Mouse (Mus musculus) limb, embryonic 15.5 days (tissue): ENCODE data around the gene Ndufaf7. TPM values are rescaled to one million over a fixed set of nuclear protein-coding genes. Genes with fewer than 3 reads are reported as not detected.

Source experiments
- ATAC-seq: fragments of 200-750 bp; cut with Nextera tagmentation; 2 replicates; pipeline ENCODE4 v1.8.0; 2017; ENCODE audit warnings: low read depth, moderate TSS enrichment; ENCODE audit not compliant: insufficient number of reproducible peaks, low FRiP score, low TSS enrichment
- H3K27ac ChIP-seq: fragments of 300-500 bp; sonication (generic); 2 replicates; pipeline ENCODE4 v1.5.1; 2015; ENCODE audit warnings: moderate library complexity, mild to moderate bottlenecking, inconsistent platforms
- H3K27me3 ChIP-seq: fragments of 300-500 bp; sonication (generic); 2 replicates; pipeline ENCODE4 v1.6.1; 2015; ENCODE audit warnings: inconsistent platforms
- H3K36me3 ChIP-seq: fragments of 300-500 bp; sonication (generic); 2 replicates; pipeline ENCODE4 v1.6.1; 2015; ENCODE audit warnings: inconsistent platforms
- H3K4me1 ChIP-seq: fragments of 300-500 bp; sonication (generic); 2 replicates; pipeline ENCODE4 v1.6.1; 2015; ENCODE audit warnings: inconsistent platforms
- H3K4me2 ChIP-seq: fragments of 300-500 bp; sonication (generic); 2 replicates; pipeline ENCODE4 v1.6.1; 2015; ENCODE audit warnings: mild to moderate bottlenecking, inconsistent platforms
- H3K4me3 ChIP-seq: fragments of 300-500 bp; sonication (generic); 2 replicates; pipeline ENCODE4 v1.5.1; 2015; ENCODE audit warnings: mild to moderate bottlenecking, inconsistent platforms
- H3K9ac ChIP-seq: fragments of 300-500 bp; sonication (generic); 2 replicates; pipeline ENCODE4 v1.6.1; 2015; ENCODE audit warnings: inconsistent platforms
- H3K9me3 ChIP-seq: fragments of 300-500 bp; sonication (generic); 2 replicates; pipeline ENCODE4 v1.6.1; 2016; ENCODE audit warnings: inconsistent platforms
- WGBS: fragments of 180-500 bp; shearing (Covaris S2); methylation state at CpG from one replicate; pipeline ENCODE4 v1.1.7; 2015; 5-methylcytosine and 5-hydroxymethylcytosine counted together
- polyA plus RNA-seq: library from polyadenylated mRNA; unstranded; fragments of >200 nt; fragmentation: Nextera tagmentation; extraction: Ambion mirVana; gene quantifications from 2 replicates; pipeline ENCODE4 v1.2.1, GENCODE M21; 2015

Gene Ndufaf7
- polyA plus RNA-seq, 1 experiment from 2014 or later = 50.5 TPM

DNA sequence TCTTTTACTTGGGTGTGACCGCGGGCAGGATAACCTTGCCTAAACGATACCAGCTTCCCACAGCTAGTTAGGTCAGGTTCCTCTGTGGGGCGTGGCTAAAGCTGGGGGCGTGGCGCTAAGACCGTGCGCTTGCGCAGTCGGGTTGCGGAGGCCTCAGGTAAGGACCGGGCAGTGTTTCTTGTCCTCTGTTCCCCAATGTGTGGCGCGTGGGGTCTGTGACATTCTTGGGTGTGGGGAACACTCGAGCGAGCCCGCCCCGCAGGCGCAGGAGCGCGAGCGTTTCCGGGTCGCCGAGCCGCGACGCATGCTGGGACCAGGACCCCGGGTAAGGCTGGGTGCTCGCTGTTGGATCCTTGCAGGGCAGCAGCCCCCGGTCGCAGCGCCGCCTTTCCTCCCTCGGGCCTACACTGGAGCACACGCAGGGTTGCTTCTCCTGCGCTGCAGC, 20.5 kb upstream of the Ndufaf7 start, which contains the start of gene Cebpzos:
TSS of gene Cebpzos (plus strand) at position 132 of the 445 bp plus-strand sequence.
- Histone ChIP-seq H3K9me3 (no peaks in the 10 kb centered on the region), H3K9ac (peak within 1 kb of the TSS; percentile 69), H3K36me3 (peaks cover 27% of the 10 kb centered on the region), H3K4me2 (peak within 1 kb of the TSS; percentile 77), H3K4me3 (peak within 1 kb of the TSS; percentile 69), H3K4me1 (peaks cover 15% of the 10 kb centered on the region), H3K27me3 (no peaks in the 10 kb centered on the region), H3K27ac (peak within 1 kb of the TSS; percentile 90)
- WGBS = under 1% methylated on average over 37 of the region's 37 CpGs
- ATAC-seq = peak; percentile 89

DNA sequence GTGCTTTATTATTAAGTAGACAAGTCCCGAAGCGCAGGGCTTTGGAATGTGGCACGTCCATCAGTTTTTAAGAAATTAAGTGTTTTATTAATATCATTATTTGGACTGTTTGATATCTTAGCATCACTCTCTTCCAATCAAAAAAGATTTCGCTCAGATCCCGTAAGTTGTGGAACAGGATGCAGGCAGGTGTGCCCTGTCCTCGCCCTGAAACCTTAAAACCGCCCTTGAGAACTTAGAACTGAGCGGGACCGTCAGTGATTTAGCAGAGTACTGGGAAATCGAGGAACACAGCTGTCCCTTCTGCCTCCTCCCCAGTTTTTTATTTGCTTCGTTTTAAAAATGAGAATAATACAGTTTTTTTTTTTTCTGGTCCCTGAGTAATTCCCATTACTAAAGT, 20.0 kb upstream of the Ndufaf7 start:
- Histone ChIP-seq H3K4me3 (peak overlapping the region; percentile 69), H3K36me3 (peaks cover 32% of the 10 kb centered on the region), H3K9me3 (no peaks in the 10 kb centered on the region), H3K9ac (peak overlapping the region; percentile 69), H3K4me2 (peak overlapping the region; percentile 77), H3K27me3 (no peaks in the 10 kb centered on the region), H3K4me1 (peaks cover 15% of the 10 kb centered on the region), H3K27ac (peak overlapping the region; percentile 90)
- ATAC-seq = no peak
- WGBS = under 1% methylated on average over 11 of the region's 11 CpGs

GRCm38 (mm10) chr17:78917696-78918095, 19.2 kb upstream of the Ndufaf7 start:
- H3K4me1 ChIP-seq = peaks cover 15% of the 10 kb centered on the region
- H3K4me3 ChIP-seq = no peak overlapping the region
- H3K27ac ChIP-seq = 0 out of 2 replicates have a peak overlapping the region, but pooled peaks have one; percentile 7
- H3K36me3 ChIP-seq = peaks cover 39% of the 10 kb centered on the region
- ATAC-seq = no peak
- no peaks in the 10 kb centered on the region for H3K27me3 ChIP-seq
- WGBS = 44% methylated on average over 6 of the region's 6 CpGs
- peak overlapping the region; percentile 77; the same call in 1 of the 2 replicates for H3K4me2 ChIP-seq
- H3K9ac ChIP-seq = no peak overlapping the region
- H3K9me3 ChIP-seq = no peaks in the 10 kb centered on the region

DNA sequence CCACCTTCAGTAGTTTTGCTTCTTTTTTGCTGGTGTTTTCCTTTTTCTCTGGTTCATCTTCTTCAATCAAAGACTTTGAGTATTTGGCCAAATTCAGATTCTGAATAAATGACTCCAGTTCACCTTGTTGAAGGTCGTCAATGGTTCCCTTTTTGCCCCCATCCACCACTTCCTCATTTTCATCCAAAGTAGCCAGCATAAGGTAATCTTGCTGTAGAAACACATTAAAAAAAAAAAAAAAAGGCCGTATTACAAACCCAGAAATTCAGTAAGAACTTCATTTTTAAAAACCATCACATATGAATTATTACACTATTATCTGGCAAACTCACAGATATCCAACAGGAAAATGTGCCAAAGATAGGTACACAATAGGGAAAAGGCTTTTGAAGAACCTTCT, 1.1 kb upstream of the Ndufaf7 start:
- WGBS = 83% methylated on average over 2 of the region's 2 CpGs
- Histone ChIP-seq H3K27ac (no peak overlapping the region), H3K27me3 (no peaks in the 10 kb centered on the region), H3K4me2 (peak overlapping the region; percentile 71), H3K9ac (no peak overlapping the region), H3K36me3 (peaks cover 51% of the 10 kb centered on the region), H3K4me3 (peak overlapping the region; percentile 93), H3K4me1 (peaks cover 20% of the 10 kb centered on the region; the same call in 1 of the 2 replicates), H3K9me3 (no peaks in the 10 kb centered on the region)
- ATAC-seq = no peak

GRCm38 (mm10) chr17:78937229-78937853, 405 bp downstream of the Ndufaf7 start:
- Histone ChIP-seq H3K36me3 (peaks cover 44% of the 10 kb centered on the region), H3K27ac (peak overlapping the region; percentile 69)
- ATAC-seq = no peak

GRCm38 (mm10) chr17:78938927-78939326, 2.0 kb downstream of the Ndufaf7 start:
- Histone ChIP-seq H3K9me3 (no peaks in the 10 kb centered on the region), H3K4me2 (no peak overlapping the region), H3K9ac (no peak overlapping the region), H3K36me3 (peaks cover 42% of the 10 kb centered on the region), H3K27me3 (no peaks in the 10 kb centered on the region), H3K27ac (no peak overlapping the region), H3K4me1 (peaks cover 18% of the 10 kb centered on the region; the same call in 1 of the 2 replicates), H3K4me3 (no peak overlapping the region)
- WGBS = 92% methylated on average over 4 of the region's 4 CpGs
- no peak for ATAC-seq

More at GRCm38 (mm10) chr17:78937229-78937853, 405 bp downstream of the Ndufaf7 start:
- H3K4me3 ChIP-seq = peak overlapping the region; percentile 93
- WGBS = 10% methylated on average over 26 of the region's 26 CpGs
- no peaks in the 10 kb centered on the region for H3K9me3 ChIP-seq
- no peaks in the 10 kb centered on the region for H3K27me3 ChIP-seq
- peaks cover 20% of the 10 kb centered on the region; the same call in 1 of the 2 replicates for H3K4me1 ChIP-seq
- peak overlapping the region; percentile 76 for H3K9ac ChIP-seq
- peak overlapping the region; percentile 71 for H3K4me2 ChIP-seq

DNA sequence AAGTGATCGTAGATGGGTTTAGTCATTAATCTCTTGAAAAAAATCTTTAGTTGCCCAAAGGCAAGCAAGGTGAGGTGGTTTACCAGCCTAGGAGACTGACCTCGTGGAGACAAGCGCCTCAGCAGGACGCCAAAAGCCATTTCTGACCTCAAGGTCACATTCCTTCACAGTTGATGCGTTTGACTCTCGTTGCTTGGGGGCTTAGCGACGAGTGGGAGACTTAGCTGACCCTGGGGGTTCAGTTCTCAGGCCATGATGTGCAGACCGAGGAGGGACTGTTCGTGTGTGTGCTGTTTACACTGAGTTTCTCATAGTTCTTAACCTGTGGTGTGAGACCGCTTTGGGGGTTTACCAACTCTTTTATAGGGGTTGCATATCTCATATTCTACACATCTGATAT, 5.6 kb downstream of the Ndufaf7 start:
- H3K4me1 ChIP-seq = peaks cover 2% of the 10 kb centered on the region; the same call in 1 of the 2 replicates
- ATAC-seq = no peak
- H3K27me3 ChIP-seq = no peaks in the 10 kb centered on the region
- H3K27ac ChIP-seq = no peak overlapping the region
- H3K9ac ChIP-seq = no peak overlapping the region
- H3K4me3 ChIP-seq = no peak overlapping the region
- H3K36me3 ChIP-seq = peaks cover 43% of the 10 kb centered on the region
- H3K4me2 ChIP-seq = no peak overlapping the region
- H3K9me3 ChIP-seq = no peaks in the 10 kb centered on the region
- 61% methylated on average over 11 of the region's 11 CpGs for WGBS

DNA sequence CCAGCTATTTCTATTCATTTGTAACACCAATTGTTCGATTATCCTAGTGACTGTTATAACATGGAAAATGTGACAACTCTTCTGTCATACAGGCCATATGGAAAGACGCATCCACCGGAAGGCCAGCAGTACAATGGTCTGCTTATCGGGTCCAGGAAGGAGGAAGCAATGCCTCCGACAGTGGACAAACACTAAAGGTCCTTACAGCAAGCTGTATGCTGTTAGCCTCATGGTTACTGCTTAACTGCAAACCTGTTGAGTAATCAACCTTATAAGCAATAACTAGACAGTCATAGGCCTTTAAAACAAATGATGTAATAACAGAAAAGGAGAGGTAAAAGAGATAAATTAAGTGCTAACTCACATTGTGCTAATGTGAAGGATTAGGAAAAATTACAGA, 14.3 kb downstream of the Ndufaf7 start:
- H3K4me3 ChIP-seq = no peak overlapping the region
- H3K36me3 ChIP-seq = peaks cover 82% of the 10 kb centered on the region
- no peak overlapping the region for H3K4me2 ChIP-seq
- WGBS = 95% methylated on average over 5 of the region's 5 CpGs
- H3K27me3 ChIP-seq = no peaks in the 10 kb centered on the region
- H3K4me1 ChIP-seq = no peaks in the 10 kb centered on the region
- no peak for ATAC-seq
- no peak overlapping the region for H3K27ac ChIP-seq
- no peak overlapping the region for H3K9ac ChIP-seq
- H3K9me3 ChIP-seq = no peaks in the 10 kb centered on the region

DNA sequence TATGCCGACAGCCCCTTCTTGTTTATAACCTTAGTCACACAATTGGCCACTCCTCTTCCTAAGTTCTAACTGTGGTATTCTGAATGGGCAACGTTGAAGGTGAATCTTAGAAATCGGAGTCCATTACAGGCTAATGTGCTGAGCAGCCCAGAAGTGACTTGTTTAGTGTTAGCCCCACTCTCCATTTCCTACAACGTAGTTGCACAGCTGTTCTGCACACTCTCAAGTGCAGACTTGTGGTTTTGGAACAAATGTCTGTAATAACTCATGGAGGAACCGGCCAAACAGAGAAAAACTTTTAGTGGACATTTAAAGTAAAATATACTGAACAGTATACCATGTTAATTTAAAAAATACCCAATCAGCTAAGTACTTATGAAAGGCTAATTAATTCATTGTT, 15.1 kb downstream of the Ndufaf7 start:
- Histone ChIP-seq H3K4me3 (no peak overlapping the region), H3K27me3 (no peaks in the 10 kb centered on the region), H3K27ac (no peak overlapping the region), H3K9ac (no peak overlapping the region), H3K9me3 (no peaks in the 10 kb centered on the region), H3K4me2 (no peak overlapping the region), H3K4me1 (no peaks in the 10 kb centered on the region), H3K36me3 (peaks cover 81% of the 10 kb centered on the region)
- ATAC-seq = no peak
- WGBS = 84% methylated on average over 5 of the region's 5 CpGs

DNA sequence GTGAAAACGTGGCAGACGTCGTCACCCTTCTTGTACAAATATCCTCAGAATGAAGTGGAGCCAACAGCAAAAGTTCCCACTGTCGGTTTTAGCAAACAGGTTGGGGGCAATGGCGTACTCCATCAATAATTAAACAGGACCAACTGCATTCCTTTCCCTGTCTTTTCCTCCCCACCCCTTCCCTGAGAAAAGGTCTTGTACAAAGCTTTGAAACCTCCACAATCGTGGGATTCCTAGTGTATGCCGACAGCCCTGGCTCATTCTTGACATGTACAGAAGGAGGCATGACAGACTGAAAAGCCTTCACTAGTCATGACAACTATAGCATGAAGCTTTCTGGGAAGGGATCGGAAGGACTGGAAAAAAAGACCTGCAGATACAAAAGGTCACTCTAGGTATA, 16.3 kb downstream of the Ndufaf7 start:
- Histone ChIP-seq H3K27ac (no peak overlapping the region), H3K9ac (no peak overlapping the region), H3K36me3 (peaks cover 77% of the 10 kb centered on the region), H3K27me3 (no peaks in the 10 kb centered on the region), H3K9me3 (no peaks in the 10 kb centered on the region), H3K4me3 (no peak overlapping the region), H3K4me2 (no peak overlapping the region), H3K4me1 (no peaks in the 10 kb centered on the region)
- 71% methylated on average over 8 of the region's 8 CpGs for WGBS
- ATAC-seq = no peak

- no peak for ATAC-seq
Observed at GRCm38 (mm10) chr17:78959473-78959872, 22.5 kb downstream of the Ndufaf7 start.

GRCm38 (mm10) chr17:78964387-78964786, 27.5 kb downstream of the Ndufaf7 start:
- H3K9ac ChIP-seq = no peak overlapping the region
- 88% methylated on average over 1 of the region's 1 CpGs for WGBS

More at GRCm38 (mm10) chr17:78959473-78959872, 22.5 kb downstream of the Ndufaf7 start:
- no peak overlapping the region for H3K27ac ChIP-seq
- 64% methylated on average over 6 of the region's 6 CpGs for WGBS
- H3K27me3 ChIP-seq = no peaks in the 10 kb centered on the region
- H3K4me1 ChIP-seq = no peaks in the 10 kb centered on the region
- no peak overlapping the region for H3K4me2 ChIP-seq
- peaks cover 74% of the 10 kb centered on the region for H3K36me3 ChIP-seq
- no peak overlapping the region for H3K4me3 ChIP-seq
- no peak overlapping the region for H3K9ac ChIP-seq
- no peaks in the 10 kb centered on the region for H3K9me3 ChIP-seq

More at GRCm38 (mm10) chr17:78964387-78964786, 27.5 kb downstream of the Ndufaf7 start:
- Histone ChIP-seq H3K4me2 (no peak overlapping the region), H3K27me3 (no peaks in the 10 kb centered on the region), H3K36me3 (peaks cover 60% of the 10 kb centered on the region), H3K4me3 (no peak overlapping the region), H3K27ac (no peak overlapping the region), H3K4me1 (no peaks in the 10 kb centered on the region), H3K9me3 (no peaks in the 10 kb centered on the region)
- no peak for ATAC-seq
